Mouse (Mus musculus) neural tube, embryonic 15.5 days (tissue): ENCODE results near the gene Cyp2s1. TPM values are rescaled to one million over a fixed set of nuclear protein-coding genes. Genes with fewer than 3 reads are reported as not detected.
A peak's percentile ranks its signal among the peaks of the same experiment; 100 is the strongest.

ENCODE experiments used
- ATAC-seq: fragments of 200-750 bp; cut with Nextera tagmentation; 2 replicates; pipeline ENCODE4 v1.8.0; 2017; ENCODE audit warnings: mild to moderate bottlenecking, moderate TSS enrichment, moderate library complexity; ENCODE audit not compliant: low FRiP score
- H3K27ac ChIP-seq: fragments of 300-500 bp; sonication (generic); replicated peaks from 2 replicates; pipeline ENCODE4 v1.5.1; 2015; ENCODE audit warnings: mild to moderate bottlenecking, inconsistent platforms
- H3K27me3 ChIP-seq: fragments of 300-500 bp; sonication (generic); replicated peaks from 2 replicates; pipeline ENCODE4 v1.6.1; 2015; ENCODE audit warnings: inconsistent platforms
- H3K36me3 ChIP-seq: fragments of 300-500 bp; sonication (generic); 2 replicates; pipeline ENCODE4 v1.6.1; 2015; ENCODE audit warnings: inconsistent platforms
- H3K4me1 ChIP-seq: fragments of 300-500 bp; sonication (generic); 2 replicates; pipeline ENCODE4 v1.6.1; 2015; ENCODE audit warnings: inconsistent platforms
- H3K4me2 ChIP-seq: fragments of 300-500 bp; sonication (generic); 2 replicates; pipeline ENCODE4 v1.6.1; 2015; ENCODE audit warnings: inconsistent platforms, mild to moderate bottlenecking, moderate library complexity
- H3K4me3 ChIP-seq: fragments of 300-500 bp; sonication (generic); replicated peaks from 2 replicates; pipeline ENCODE4 v1.5.1; 2015; ENCODE audit warnings: mild to moderate bottlenecking, inconsistent platforms
- H3K9ac ChIP-seq: fragments of 300-500 bp; sonication (generic); replicated peaks from 2 replicates; pipeline ENCODE4 v1.6.1; 2015; ENCODE audit warnings: mild to moderate bottlenecking, inconsistent platforms
- H3K9me3 ChIP-seq: fragments of 300-500 bp; sonication (generic); replicated peaks from 2 replicates; pipeline ENCODE4 v1.6.1; 2016; ENCODE audit warnings: inconsistent platforms
- WGBS: fragments of 180-500 bp; shearing (Covaris S2); methylation state at CpG from one replicate; pipeline ENCODE4 v1.1.7; 2015; ENCODE audit warnings: mixed read lengths; 5-methylcytosine and 5-hydroxymethylcytosine counted together
- polyA plus RNA-seq: library from polyadenylated mRNA; unstranded; fragments of >200 nt; fragmentation: Nextera tagmentation; extraction: Ambion mirVana; gene quantifications from 2 replicates; pipeline ENCODE4 v1.2.1, GENCODE M21; 2015

The Cyp2s1 gene
- polyA plus RNA-seq, 1 experiment from 2014 or later = 2.8 TPM

DNA sequence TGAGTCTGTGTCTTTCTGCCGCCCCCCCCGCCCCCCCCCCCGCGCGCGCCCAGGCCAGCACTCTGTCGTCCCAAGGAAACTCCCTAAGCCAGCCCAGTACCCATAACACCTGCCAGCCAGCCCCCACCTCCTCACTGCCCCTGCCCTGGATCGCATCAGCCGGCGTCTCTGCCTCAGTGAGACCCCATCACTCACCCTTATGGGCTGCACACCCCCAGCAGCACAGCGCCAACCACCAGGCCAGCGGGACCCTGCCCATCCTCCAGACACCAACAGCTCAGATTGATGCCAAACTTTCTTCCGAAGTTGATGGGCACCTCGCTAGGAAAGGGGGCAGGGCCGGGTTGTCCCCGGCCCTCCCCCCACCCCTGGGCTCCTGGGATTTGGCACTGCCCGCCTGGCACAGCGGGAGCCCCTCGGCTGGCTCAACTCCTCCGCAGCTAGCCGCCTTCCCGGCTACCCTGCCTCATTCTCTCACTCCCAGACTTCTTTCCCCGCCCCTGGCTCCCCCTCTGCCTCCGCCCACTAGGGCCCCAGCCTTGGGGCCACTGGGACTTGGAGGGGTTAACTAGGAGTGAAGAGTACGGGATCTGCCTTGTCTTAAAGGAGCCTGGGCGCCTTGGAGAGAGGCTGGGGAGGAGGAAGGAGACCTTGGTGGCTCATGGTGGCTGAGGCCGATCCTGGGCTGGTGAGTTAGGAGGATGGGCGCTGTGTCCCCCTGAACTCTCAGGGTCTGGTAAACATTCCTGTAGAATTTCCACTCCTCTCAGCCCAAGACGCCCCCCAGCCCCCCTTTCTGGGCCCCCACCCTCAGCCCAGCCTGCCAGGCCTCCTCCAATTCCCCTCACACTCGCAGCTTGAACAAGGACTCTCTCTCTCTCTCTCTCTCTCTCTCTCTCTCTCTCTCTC lies 28.2 kb downstream of the Cyp2s1 start, which contains the start of gene Axl:
TSS of gene Axl (minus strand) at position 486 of the 909 bp plus-strand sequence.
- H3K4me2 ChIP-seq = peak within 1 kb of the TSS; percentile 65
- H3K27me3 ChIP-seq = no peaks in the 10 kb centered on the region
- peak within 1 kb of the TSS; percentile 65 for H3K27ac ChIP-seq
- no peaks in the 10 kb centered on the region for H3K36me3 ChIP-seq
- peak; percentile 86 for ATAC-seq
- H3K9me3 ChIP-seq = no peaks in the 10 kb centered on the region
- H3K9ac ChIP-seq = peak within 1 kb of the TSS; percentile 40
- WGBS = 2% methylated on average over 28 of the region's 30 CpGs
- peaks cover 11% of the 10 kb centered on the region for H3K4me1 ChIP-seq
- H3K4me3 ChIP-seq = peak within 1 kb of the TSS; percentile 42

DNA sequence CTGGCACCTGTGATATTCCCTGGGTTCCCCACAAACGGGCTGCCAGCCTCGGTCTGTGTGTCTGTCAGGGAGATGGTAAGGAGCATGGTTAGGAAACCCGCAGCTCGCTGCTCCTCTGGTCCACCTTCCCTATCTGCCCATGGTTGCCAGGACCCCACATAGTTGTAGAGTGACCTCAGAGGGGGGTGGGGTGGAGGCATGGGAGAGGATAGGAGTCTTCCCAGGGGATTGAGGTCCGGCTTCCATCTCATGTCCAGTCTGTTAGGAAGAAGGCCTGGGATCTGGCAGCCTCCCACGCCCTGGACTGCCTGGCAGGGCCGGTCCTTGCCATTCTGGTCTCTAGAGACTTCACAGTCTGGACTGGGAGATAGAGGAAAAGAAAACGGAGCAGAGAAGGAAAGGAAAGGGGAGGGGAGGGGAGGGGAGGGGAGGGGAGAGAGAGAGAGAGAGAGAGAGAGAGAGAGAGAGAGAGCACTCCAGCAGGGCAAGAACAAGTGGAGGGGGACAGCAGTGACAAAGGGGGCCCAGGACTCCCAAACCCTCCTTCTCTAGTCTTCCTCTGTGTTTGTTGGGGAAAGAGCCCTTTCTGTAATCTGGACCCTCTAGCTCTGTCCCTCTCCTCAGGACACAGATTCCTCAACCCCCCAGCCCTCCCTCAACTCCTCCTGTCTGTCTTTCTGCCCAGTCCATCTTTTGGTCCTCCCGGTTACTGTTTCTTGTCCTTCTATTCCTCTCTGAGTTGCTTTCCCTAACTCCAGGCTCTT lies 29.1 kb downstream of the Cyp2s1 start:
- ATAC-seq = peak; percentile 25; the same call in 1 of the 2 replicates
- H3K27me3 ChIP-seq = no peaks in the 10 kb centered on the region
- H3K36me3 ChIP-seq = no peaks in the 10 kb centered on the region
- H3K4me2 ChIP-seq = peak overlapping the region; percentile 65
- H3K4me3 ChIP-seq = peak overlapping the region; percentile 42
- WGBS = 35% methylated on average over 8 of the region's 9 CpGs
- H3K9ac ChIP-seq = peak overlapping the region; percentile 40; the same call in 1 of the 2 replicates
- peaks cover 11% of the 10 kb centered on the region for H3K4me1 ChIP-seq
- H3K9me3 ChIP-seq = no peaks in the 10 kb centered on the region
- peak overlapping the region; percentile 65 for H3K27ac ChIP-seq

DNA sequence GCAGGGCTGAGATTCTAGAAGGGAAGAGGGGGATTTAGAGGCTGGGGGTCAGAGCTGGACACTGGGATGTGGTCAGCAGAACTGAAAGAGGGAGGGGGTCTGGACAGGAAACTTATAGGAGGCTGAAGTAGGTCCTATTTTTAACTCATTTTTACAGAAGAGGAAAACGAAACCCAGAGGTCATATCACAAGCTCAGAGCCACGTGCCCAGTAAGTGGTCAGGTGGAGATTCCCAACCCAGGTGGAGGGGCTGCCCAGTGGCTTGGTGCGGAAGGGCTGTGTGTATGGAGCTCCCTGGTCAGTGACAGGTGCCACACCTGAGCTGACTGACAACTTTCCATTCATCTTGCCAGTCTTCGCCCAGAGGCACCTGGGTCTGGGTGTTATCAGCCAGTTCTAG lies 29.7 kb downstream of the Cyp2s1 start:
- no peaks in the 10 kb centered on the region for H3K9me3 ChIP-seq
- H3K27ac ChIP-seq = no peak overlapping the region
- no peaks in the 10 kb centered on the region for H3K36me3 ChIP-seq
- no peaks in the 10 kb centered on the region for H3K27me3 ChIP-seq
- no peak for ATAC-seq
- H3K4me2 ChIP-seq = peak overlapping the region; percentile 65; the same call in 1 of the 2 replicates
- 78% methylated on average over 4 of the region's 4 CpGs for WGBS
- no peak overlapping the region for H3K9ac ChIP-seq
- peaks cover 15% of the 10 kb centered on the region for H3K4me1 ChIP-seq
- no peak overlapping the region for H3K4me3 ChIP-seq

DNA sequence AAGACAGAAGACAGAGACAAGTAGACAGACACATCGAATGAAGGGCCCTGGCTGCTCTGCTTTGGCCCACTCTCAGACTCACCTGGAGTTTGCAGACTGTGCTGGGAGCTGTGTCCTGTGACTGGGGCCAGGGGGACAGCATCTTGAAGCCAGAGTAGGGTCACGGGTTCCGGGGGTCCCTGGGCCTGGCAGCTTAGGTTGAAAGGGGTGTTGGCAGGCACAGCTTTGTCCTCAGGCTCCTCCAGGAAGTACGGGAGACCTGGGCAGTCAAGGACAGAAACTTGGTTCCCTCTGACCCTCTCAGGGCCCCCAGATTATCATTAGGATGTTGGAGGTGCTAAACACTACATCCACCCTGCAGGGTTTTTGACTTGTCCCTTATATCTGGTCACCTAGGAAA lies 31.0 kb downstream of the Cyp2s1 start:
- no peaks in the 10 kb centered on the region for H3K27me3 ChIP-seq
- no peaks in the 10 kb centered on the region for H3K9me3 ChIP-seq
- H3K27ac ChIP-seq = no peak overlapping the region
- no peak overlapping the region for H3K4me3 ChIP-seq
- H3K4me1 ChIP-seq = peaks cover 26% of the 10 kb centered on the region
- no peaks in the 10 kb centered on the region for H3K36me3 ChIP-seq
- no peak for ATAC-seq
- no peak overlapping the region for H3K9ac ChIP-seq
- 76% methylated on average over 4 of the region's 4 CpGs for WGBS
- H3K4me2 ChIP-seq = no peak overlapping the region

DNA sequence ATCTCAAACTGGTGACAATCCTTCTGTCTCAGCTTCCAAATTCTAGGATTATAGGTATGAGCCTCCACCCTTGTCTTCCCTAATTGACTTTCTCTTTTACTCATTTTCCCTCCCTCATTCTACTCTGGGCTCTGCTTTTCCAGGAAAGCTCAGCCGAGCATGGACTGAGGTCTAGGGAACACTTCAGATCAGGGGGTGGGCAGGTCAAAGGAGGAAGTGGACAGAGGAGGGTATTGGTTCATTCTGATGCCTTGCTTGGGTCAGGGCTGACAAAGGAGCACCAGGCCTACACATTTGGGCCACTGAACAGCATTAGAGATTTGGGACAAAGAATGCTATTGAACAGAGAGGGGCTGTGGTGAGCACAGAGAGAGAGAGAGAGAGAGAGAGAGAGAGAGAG lies 31.9 kb downstream of the Cyp2s1 start:
- H3K9me3 ChIP-seq = no peaks in the 10 kb centered on the region
- no peak overlapping the region for H3K4me2 ChIP-seq
- no peak overlapping the region for H3K4me3 ChIP-seq
- peaks cover 26% of the 10 kb centered on the region for H3K4me1 ChIP-seq
- H3K27ac ChIP-seq = no peak overlapping the region
- no peaks in the 10 kb centered on the region for H3K36me3 ChIP-seq
- H3K27me3 ChIP-seq = no peaks in the 10 kb centered on the region
- no peak for ATAC-seq
- no peak overlapping the region for H3K9ac ChIP-seq
- 42% methylated on average over 1 of the region's 1 CpGs for WGBS

DNA sequence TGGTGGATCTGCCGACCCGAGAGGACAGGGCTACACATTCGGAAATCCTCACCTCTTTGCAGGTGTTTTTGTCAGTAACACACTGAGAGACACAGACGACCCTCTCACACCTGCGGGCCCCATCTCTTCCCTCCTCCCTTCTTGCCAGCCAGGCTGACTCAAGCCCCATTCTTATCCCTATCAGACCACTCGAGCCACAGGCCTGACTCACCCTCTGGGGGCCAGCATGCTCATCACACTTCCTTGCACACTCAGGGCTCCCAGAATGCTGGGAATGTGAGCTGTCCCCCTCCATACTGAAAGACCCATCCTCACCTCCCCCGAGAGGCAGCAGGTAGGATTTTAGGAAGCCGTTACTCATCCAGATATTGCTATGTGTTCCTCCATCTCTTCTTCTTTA lies 33.0 kb downstream of the Cyp2s1 start:
- Histone ChIP-seq H3K27me3 (no peaks in the 10 kb centered on the region), H3K27ac (no peak overlapping the region), H3K4me3 (no peak overlapping the region), H3K36me3 (no peaks in the 10 kb centered on the region), H3K4me1 (peaks cover 26% of the 10 kb centered on the region), H3K9me3 (no peaks in the 10 kb centered on the region), H3K4me2 (no peak overlapping the region), H3K9ac (no peak overlapping the region)
- WGBS = 74% methylated on average over 8 of the region's 8 CpGs
- no peak for ATAC-seq

DNA sequence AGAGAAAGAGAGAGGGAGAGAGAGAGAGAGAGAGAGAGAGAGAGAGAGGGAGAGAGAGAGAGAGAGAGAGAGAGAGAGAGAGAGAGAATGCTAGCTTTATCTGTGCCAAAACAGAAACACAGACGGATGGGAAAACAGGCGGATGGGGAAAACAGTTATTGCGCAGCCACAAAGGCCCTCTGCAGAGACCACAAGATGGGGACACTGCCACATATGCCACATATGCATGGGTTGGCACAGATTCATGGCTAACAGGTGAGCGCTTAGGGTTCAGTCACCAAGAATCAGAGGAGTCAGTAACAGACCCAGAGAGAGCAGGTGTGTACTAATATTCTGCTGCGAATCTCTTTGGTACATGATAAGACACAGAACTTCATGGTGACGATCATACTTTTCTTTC lies 34.0 kb downstream of the Cyp2s1 start:
- Histone ChIP-seq H3K9ac (no peak overlapping the region), H3K27me3 (no peaks in the 10 kb centered on the region), H3K4me1 (peaks cover 16% of the 10 kb centered on the region), H3K4me2 (no peak overlapping the region), H3K27ac (no peak overlapping the region), H3K4me3 (no peak overlapping the region), H3K9me3 (no peaks in the 10 kb centered on the region), H3K36me3 (no peaks in the 10 kb centered on the region)
- WGBS = 63% methylated on average over 6 of the region's 6 CpGs
- ATAC-seq = no peak

DNA sequence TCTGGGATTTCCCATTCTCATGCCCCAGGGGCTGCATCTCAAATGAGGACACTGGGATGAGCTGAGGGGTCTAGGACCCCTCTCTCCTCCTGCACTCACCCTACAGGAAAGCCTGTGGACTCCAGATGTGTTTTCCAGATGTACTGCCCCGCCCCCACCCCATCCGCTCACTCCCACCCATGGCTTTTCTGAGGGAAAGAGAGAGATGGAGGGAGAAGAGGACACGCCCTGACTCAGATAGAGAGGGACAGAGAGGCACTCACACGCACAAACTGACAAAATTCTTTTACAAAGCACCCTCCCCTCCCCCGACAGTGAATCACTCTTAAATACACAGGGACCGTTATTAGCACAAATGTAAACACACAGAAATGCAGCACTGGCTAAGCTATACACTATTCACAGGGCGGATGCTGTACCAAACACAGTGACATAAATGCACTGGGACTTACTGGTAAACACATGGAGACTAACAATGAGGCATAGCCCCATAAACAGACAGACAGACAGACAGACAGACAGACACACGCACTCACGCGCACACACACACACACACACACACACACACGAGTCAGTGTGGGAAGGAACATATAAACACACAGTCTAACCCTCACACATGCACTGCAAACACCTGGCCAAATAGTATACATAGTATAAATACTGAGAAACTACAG lies 34.6 kb downstream of the Cyp2s1 start:
- H3K9ac ChIP-seq = peak overlapping the region; percentile 48
- no peaks in the 10 kb centered on the region for H3K36me3 ChIP-seq
- 46% methylated on average over 11 of the region's 11 CpGs for WGBS
- H3K4me1 ChIP-seq = peaks cover 16% of the 10 kb centered on the region
- H3K27me3 ChIP-seq = no peaks in the 10 kb centered on the region
- H3K9me3 ChIP-seq = no peaks in the 10 kb centered on the region
- peak; percentile 53 for ATAC-seq
- H3K27ac ChIP-seq = peak overlapping the region; percentile 45; the same call in 1 of the 2 replicates
- peak overlapping the region; percentile 37 for H3K4me3 ChIP-seq
- peak overlapping the region; percentile 73 for H3K4me2 ChIP-seq

DNA sequence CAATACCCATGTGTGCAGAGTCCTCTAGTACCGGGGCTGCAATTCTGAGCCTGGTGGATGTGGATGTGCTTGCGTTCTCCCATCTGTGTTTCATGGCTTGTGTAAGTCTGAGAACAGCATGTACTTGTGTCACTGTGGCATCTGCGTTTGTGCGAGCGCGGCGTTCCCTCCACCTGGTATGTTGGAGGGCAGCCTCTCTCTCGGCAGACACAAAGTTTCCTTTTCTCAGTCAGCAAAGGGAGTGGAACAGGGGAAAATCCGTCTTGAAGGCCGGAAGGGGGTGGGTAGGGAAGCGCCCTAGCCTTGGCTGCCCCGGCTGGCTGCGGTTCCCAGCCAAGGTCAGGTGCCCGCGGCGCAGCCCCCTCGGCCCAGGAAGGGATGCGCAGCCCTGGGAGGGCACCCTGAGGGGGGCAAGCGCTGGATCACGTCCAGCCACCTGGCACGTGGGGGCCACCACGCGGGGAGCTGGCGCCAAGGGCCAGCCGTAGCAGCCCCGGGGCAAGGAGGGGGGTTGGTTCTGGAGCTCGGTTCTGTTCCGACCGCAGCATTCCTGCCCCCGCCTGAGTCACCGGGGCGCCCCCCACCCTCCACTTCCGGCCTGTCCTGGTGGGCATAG lies 35.3 kb downstream of the Cyp2s1 start:
- peak overlapping the region; percentile 48 for H3K9ac ChIP-seq
- peak overlapping the region; percentile 73 for H3K4me2 ChIP-seq
- peak overlapping the region; percentile 45; the same call in 1 of the 2 replicates for H3K27ac ChIP-seq

DNA sequence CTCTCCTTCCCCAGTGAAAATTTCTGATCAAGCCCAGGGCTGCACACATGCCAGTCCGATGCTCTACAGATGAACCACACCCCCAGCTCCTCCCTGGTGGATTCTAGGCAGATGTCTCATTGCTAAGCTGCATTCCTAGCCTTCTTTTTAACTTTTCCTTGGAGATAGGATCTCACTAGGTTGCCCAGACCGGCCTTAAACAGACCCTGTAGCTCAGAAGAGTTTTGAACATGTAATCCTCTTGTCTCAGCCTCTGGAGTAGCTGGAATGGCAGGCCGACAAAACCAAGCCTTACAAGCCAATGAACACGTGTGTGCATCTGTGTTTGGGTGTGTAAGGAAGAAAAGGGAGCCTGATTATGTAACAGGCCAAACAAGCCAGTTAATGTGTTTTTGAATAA lies 36.0 kb downstream of the Cyp2s1 start:
- WGBS = 46% methylated on average over 4 of the region's 4 CpGs
- Histone ChIP-seq H3K9ac (no peak overlapping the region), H3K27ac (0 out of 2 replicates have a peak overlapping the region, but pooled peaks have one; percentile 45), H3K9me3 (no peaks in the 10 kb centered on the region), H3K27me3 (no peaks in the 10 kb centered on the region), H3K4me1 (peaks cover 16% of the 10 kb centered on the region), H3K36me3 (no peaks in the 10 kb centered on the region), H3K4me3 (no peak overlapping the region), H3K4me2 (no peak overlapping the region)
- ATAC-seq = no peak

More for the DNA sequence above, 35.3 kb downstream of the Cyp2s1 start:
- H3K4me1 ChIP-seq = peaks cover 16% of the 10 kb centered on the region
- no peaks in the 10 kb centered on the region for H3K27me3 ChIP-seq
- no peaks in the 10 kb centered on the region for H3K9me3 ChIP-seq
- H3K36me3 ChIP-seq = no peaks in the 10 kb centered on the region
- peak overlapping the region; percentile 37 for H3K4me3 ChIP-seq
- peak; percentile 63 for ATAC-seq
- WGBS = 9% methylated on average over 32 of the region's 33 CpGs

DNA sequence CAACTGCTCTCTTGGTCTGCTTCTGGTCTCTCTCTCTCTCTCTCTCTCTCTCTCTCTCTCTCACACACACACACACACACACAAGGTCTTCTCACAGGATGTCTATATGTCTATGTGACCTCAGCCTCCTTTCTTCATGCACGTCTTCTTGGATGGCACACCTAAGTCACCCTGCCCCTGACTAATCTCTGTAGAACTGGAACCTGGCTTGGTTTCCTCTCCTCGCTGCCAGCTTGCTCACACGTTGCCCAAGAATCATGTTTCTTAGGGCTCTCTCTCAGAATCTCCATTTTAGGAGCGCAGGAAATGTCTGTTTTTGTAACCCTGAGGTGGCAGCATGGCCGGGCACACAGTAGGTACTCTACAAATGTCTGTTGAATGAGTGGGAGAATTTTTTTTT lies 36.7 kb downstream of the Cyp2s1 start:
- peaks cover 16% of the 10 kb centered on the region for H3K4me1 ChIP-seq
- H3K4me2 ChIP-seq = no peak overlapping the region
- WGBS = 89% methylated on average over 5 of the region's 5 CpGs
- H3K27me3 ChIP-seq = no peaks in the 10 kb centered on the region
- H3K27ac ChIP-seq = no peak overlapping the region
- no peaks in the 10 kb centered on the region for H3K36me3 ChIP-seq
- H3K9me3 ChIP-seq = no peaks in the 10 kb centered on the region
- no peak for ATAC-seq
- H3K9ac ChIP-seq = no peak overlapping the region
- H3K4me3 ChIP-seq = no peak overlapping the region
